Mouse (Mus musculus): ENCODE data around the gene Unc93b1.
"Not testable (repeated sequence)": the region's sequence is repeated elsewhere in the genome, so short reads cannot be mapped to it uniquely, and the experiment has no call there.

Gene Unc93b1

DNA sequence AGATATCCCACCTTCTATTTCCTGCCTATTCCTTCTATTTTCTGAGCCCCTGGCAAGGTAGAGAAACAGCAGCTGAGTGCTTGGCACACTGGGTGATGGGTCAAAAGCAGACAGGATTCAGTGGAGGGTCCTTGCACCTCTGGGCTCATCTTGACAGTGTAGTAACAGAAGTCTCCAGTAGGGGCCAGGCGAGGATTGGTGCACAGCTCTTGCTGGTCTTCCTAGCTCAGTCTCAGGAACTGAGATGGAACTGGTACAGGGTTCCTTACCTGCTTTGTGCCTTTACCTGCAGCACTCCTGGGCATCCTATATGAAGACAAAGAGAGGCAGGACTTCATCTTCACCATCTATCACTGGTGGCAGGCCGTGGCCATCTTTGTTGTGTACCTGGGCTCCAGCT, 11.7 kb downstream of the Unc93b1 start:
- peak; percentile 84 for DNase-seq (ENCODE audit: low spot score)

DNA sequence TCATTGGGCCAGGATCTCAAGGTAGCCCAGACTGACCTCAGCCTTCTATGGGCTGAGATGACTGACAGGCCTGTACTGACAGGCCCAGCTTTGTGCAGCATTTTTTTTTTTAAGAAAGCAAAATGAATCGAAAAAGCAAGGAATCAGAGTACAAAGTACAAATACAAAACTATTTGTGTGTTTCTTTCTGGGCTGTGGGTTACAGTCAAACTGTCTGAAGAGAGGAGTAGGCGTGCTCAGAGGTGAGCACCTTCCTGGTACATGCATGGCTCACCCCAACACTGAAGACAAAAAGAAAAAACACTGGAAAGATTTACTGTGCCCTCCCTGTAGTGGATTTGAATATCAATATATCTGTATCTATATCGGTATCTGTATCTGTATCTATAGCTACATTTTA, 12.8 kb downstream of the Unc93b1 start:
- no peak for DNase-seq (ENCODE audit: low spot score)

DNA sequence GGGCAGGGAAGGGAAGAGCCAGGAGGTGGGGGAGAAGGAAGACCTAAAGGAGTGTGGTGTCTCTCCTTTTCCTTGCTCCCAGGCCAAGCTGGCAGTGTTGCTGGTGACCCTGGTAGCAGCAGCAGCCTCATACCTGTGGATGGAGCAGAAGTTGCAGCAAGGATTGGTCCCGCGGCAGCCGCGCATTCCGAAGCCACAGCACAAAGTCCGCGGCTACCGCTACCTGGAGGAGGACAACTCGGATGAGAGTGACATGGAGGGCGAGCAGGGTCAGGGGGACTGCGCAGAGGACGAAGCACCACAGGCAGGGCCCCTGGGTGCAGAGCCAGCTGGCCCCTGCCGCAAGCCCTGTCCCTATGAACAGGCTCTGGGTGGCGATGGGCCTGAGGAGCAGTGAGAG, 13.6 kb downstream of the Unc93b1 start:
- DNase-seq (ENCODE audit: low spot score) = no peak

DNA sequence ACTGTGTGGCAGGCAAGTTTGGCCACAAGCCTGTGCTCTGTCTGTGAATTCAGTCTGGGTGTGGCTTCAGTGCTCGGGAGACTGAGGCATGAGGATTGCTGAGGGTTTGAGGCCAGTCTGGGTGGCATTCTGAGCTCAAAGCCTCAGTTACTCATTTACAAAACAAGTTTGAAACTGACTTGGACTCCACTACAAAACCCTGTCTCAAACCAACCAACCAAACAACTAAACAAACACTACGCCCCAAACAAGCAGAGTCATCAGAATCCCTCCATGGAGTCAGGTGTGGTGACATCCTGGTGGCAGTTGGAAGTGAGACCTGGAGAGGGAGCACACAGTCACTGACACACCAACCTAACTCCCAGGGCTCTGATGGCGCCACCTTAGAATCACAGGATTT, 15.3 kb downstream of the Unc93b1 start:
- no peak for DNase-seq (ENCODE audit: low spot score)

DNA sequence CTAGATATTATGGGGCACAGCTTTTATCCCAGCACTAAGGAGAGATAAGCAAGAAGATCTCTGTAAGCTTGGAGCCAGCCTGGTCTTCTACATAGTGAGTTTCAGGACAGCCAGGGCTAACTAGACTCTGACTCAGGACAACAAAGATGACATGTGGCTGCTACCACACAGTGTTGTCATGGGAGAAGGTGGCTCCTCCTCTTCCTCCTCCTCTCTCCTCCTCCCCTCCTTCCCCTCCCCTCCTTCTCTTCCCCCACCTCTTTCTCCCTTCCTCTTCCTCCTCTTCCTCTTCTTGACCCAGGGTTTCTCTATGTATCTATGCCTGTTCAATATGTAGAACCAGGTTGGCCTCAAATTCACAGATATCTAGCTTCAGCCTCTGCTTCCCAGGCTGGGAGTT, 16.5 kb downstream of the Unc93b1 start:
- DNase-seq (ENCODE audit: low spot score) = no peak

DNA sequence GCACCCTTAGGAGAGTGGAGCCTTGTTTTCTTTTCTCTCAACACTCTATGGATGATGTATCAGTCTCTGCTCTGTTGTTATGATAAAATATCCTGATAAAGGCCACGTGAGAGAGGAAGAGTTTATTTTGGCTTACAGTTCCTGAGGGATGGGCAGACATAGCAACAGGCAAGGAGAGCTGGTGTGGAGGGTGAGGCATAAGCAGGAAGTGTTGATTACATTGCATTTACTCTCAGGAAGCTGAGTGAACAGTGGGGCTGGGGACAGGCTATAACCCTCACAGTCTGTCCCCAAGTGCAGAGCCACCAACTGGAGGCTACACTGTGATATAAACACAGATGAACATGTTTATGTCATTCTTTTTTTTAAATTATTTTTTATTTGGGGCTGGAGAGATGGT, 17.1 kb downstream of the Unc93b1 start:
- no peak for DNase-seq (ENCODE audit: low spot score)

DNA sequence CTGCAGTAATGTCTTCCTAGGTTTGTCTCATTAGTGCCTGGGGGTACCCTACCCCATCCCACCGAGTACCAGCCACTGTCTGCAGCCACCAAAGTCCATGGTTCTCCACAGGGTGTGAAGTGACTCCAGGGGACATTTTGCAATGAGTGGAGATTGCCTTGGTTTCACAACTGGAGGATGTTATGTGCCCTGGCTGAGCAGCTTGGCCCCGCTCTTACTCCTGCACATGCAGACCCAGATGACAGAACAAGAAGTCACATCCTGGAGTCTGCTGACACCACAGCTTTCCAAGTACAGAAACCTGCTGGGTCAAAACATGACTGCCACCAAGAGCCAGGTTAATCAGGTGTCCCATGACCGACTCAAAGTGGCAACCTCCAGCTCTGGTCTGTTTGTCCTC, 20.0 kb downstream of the Unc93b1 start:
- no peak for DNase-seq (ENCODE audit: low spot score)

DNA sequence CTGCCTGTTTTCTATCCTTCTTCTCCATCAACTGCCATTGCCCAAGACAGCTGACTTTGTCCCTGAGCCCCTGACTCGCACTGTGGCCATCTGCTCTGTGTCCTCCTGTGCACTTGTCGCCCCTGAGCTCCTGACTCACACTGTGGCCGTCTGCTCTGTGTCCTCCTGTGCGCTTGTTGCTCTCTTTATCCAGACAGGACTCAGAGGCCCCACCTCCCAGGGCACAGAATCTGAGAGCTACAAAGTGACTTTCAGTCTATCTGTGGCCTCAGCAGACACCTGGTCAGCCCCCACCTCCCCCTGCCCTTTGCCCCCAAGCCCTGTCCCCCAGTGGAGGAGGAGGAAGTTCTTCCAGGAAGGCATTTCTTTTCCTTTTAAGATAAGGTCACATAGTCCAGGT, 20.8 kb downstream of the Unc93b1 start:
- no peak for DNase-seq (ENCODE audit: low spot score)

DNA sequence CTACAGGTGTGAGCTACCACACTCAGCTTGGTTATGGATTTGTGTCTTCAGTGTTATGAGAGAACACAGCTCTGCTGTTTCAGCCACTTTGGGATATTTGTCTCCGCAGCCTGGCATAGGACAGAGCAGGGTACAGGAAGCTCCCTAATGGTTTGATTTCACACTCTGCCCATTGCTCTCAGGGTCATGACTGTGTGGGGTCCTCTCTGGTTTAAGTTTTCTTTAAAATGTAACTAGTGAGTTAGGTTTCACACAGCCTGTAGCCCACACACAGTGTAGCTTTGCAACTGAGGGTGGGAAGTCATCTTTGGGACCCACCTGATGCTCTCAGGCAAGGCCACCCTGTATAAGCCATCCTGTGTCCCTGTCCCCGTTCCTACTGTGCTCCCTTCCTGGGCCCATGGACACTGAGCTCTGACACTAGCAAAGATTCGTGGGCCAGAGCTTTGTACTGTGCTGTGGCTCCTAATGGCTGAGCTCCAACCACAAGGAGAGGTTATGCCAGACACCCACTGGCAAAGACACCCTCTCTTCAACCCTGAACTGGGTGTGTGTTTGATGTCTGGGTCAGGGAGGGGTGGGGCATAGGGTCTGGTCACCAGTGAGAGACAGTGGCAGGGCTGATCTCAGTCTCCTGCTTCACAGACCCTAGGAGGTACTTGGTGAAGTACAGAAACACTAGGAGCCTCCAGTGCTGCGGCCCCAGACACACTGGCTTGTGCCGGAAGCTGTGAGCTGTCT, 22.5 kb downstream of the Unc93b1 start:
- not testable (repeated sequence) for DNase-seq (ENCODE audit: low spot score)

DNA sequence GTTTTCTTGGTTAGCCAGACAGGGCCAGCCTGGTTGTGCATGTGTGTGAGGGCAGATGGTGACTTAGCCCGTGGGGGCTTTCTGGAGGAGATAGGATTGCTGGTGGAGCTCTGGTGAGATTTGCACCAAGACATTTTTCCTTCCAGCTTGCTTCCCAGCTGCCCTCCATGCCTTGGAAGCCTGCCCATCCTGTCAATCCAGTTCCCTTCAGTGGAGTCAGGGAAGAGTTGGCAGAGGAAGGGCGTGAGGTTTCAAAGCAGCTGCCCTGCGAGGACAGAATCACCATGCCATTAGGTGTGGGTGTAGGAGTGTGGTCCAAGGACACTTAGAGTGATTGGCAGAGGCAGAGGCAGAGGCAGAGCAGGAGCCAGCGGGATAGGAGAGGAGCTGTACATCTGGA, 23.5 kb downstream of the Unc93b1 start, which contains the start of gene Aldh3b3:
Aldh3b3 (plus strand) TSS at position 176 of the 400 bp plus-strand sequence.
- no peak for DNase-seq (ENCODE audit: low spot score)

DNA sequence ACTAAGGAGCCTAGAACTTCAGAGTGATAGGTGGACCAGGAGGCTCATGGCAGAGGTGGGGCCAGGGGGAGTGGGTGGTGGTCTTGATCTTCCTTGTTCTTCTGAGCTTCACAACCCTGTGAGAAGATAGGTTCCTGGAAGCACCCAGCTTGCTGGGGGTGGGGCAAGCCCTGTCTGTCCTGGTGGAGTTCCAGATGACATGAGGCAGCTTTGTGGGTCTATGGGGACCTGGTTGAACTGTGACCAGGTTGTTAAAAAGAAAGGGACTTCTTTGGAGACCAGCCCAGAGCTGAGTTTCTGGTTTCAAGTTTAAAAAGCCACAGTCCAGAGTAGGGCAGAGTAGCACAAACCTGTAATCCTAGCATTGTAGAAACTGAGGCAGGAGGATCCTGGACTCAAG, 24.0 kb downstream of the Unc93b1 start:
- DNase-seq (ENCODE audit: low spot score) = no peak

DNA sequence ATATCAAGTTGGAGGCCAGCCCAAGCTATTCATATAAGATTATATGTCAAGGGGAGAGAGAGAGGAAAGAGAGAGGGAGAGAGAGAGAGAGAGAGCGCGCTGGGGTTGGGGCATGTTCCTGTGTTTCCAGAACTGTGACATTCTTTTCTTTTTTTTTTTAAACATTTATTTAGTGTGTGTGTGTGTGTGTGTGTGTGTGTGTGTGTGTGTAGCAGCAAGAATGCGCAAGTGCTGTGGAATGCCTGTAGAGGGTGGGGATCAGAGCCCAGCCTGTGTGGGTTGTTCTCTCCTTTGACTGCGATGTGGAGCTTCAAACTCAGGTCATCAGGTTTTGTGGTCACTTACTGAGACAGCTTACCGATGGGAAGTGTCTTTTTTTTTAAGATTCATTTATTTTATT, 25.2 kb downstream of the Unc93b1 start:
- DNase-seq (ENCODE audit: low spot score) = no peak

DNA sequence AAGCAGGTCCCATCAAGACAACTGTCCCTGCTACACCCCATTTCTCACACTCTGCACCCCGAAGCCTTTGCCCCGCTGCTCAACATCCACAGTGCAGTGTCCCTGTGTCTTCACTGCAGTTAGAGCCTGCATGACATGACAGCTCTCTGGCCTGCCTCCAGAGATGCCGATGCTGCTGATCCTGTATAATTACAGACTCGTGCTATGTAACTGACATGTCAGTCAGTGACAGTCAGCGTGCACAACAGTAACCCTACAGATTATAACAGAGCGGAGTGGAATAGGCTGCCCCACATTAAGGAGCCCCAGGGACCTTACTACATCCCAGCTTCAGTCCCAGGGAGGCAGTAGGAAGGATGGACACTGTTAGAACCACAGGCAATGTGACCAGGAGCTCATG, 26.8 kb downstream of the Unc93b1 start:
- DNase-seq (ENCODE audit: low spot score) = not testable (repeated sequence)

DNA sequence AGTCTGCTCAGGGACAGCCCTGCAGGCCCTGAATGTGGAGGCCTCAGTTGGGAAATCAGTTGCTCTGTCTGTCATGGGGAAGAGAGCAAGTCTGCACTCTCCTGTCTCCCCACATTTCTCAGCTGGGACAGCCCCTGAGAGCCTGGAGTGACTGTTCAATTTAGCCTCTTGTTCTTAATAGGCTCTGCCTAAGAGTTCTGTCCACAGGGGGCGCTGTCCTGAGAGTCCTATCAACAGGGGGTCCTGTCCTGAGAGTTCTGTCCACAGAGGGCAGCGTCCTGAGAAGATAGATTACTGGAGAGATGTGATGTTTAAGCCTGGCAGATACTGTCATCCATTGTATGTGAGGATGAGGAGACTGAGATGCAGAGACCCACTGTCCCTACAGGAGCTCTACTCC, 27.5 kb downstream of the Unc93b1 start:
- peak; percentile 71 for DNase-seq (ENCODE audit: low spot score)

DNA sequence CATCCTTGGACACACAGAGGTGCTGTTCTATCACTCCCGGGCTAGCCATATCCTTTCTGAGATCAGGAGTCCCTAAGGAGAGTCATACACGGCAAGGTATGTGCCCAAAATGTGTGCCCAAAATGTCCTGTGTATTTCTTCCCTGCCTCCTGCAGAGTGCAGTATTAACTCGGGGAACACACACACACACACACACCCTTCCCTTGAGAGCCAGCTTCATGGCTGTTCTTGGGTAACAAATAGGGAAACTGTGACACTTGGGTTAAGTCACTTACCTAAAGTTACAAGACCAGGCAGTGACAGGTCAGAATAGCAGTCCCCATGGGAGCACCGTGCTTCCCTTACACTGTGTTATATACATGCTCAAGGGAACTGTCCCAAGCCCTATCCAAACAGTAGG, 29.0 kb downstream of the Unc93b1 start:
- no peak for DNase-seq (ENCODE audit: low spot score)

DNA sequence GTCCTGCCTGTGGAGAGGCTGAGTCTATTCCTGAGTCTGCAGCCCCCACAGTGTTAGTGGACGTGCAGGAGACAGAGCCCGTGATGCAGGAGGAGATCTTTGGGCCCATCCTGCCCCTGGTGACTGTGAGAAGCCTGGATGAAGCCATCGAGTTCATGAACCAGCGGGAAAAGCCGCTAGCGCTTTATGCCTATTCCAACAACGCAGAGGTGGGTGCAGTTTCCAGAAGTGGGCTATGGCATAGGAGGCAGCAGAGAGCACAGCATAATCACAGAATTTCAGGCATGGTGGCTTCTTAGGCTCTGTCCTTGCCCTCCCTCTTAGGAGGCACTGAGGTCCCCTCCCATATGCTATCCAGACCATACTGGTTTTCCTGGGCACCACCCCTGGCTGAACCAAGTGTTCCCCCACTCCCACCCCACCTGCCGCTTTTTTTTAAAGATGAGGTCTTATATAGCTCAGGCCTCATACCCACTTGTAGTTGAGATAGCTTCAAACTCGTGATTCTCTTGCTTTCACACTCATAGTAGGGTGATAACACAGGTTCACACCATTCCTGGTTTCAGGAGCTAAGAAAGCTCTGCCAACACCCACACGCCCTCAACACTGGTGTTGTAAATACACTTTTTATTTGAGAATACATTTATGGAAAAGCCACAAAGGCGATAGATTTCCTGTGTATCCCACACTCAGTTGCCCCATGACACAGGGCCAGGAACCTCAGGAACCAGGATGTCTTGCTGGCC, 31.5 kb downstream of the Unc93b1 start:
- DNase-seq (ENCODE audit: low spot score) = no peak

DNA sequence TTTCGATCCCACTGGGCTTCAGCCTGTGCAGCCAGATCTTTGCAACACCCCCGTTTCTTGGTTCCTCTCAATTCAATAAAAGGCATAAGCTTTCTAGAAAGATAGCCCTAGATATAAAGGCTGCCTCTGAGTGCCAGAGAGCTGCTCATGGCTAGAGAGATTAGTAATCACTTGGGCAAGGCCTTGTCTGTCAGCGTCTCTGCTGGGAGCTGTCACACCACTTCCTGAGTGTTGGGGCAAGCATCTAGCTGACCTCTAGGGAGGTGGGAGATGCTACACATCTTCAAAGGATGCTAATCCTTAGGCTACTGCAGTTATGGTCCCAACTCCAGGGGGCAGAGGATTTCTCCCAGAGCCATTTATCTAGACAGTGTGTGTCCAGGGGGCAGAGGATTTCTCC, 32.3 kb downstream of the Unc93b1 start:
- DNase-seq (ENCODE audit: low spot score) = no peak

DNA sequence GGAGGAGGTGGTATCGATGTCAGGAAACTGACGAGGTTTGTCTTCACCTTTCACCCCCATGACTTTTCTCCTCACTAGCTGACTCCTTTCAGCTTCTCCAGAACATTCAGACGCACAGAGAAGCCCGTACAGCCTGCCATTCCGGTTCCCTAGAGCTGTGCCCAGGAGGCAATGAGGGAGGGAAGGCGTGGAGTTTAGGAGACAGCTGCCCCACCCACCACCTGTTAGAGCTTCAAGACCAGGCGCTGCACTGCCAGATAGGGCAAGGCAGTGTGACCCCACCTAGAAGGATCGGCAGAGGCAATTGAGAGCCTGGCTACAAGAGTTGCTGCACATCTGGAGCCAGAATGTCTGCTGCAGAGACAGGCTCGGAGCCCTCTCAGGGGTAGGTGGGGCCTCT, 37.2 kb downstream of the Unc93b1 start, which contains the start of gene Aldh3b2:
Aldh3b2 (plus strand) TSS at position 100 of the 400 bp plus-strand sequence.
- DNase-seq (ENCODE audit: low spot score) = peak; percentile 39

DNA sequence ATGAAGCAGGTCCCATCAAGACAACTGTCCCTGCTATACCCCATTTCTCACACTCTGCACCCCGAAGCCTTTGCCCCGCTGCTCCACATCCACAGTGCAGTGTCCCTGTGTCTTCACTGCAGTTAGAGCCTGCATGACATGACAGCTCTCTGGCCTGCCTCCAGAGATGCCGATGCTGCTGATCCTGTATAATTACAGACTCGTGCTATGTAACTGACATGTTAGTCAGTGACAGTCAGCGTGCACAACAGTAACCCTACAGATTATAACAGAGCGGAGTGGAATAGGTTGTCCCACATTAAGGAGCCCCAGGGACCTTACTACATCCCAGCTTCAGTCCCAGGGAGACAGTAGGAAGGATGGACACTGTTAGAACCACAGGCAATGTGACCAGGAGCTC, 39.6 kb downstream of the Unc93b1 start:
- not testable (repeated sequence) for DNase-seq (ENCODE audit: low spot score)

DNA sequence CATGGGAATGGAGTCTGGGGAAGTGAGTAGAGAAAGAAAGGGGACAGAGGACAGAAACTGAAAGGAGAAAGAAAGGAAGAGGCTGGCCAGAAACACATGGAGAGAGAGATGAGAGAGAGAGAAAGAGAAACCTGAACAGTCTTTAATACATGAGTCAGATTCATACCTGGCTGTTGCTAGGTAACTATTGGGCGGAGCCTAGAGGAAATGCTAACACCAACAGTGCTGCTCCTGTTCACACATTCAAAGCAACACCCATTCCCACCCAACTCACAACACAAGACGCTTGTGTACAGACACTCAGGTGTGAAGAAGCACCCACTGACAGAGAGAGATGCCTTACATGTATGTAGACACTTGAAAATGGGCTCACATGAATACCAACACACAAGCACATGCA, 40.9 kb downstream of the Unc93b1 start:
- DNase-seq (ENCODE audit: low spot score) = no peak

DNA sequence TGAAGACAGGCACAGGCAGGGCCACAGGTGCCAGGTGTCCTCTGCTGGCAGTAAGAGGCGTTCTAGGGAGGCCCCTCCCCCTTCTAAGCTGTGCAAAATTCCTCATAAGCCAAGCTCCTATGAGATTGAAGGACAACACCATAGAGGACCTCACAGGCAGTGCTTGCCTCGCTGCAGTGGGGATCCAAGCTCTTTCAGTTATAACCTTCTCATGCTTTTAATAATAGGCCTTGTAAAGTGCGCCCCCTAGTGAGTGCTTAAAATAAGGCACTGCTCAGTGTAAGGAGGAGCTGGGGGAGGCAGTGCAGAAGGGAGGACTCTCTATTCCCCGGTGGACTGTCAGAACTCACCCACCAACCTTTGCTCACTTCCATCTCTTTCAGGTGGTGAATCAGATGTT, 45.3 kb downstream of the Unc93b1 start:
- peak; percentile 84 for DNase-seq (ENCODE audit: low spot score)

DNA sequence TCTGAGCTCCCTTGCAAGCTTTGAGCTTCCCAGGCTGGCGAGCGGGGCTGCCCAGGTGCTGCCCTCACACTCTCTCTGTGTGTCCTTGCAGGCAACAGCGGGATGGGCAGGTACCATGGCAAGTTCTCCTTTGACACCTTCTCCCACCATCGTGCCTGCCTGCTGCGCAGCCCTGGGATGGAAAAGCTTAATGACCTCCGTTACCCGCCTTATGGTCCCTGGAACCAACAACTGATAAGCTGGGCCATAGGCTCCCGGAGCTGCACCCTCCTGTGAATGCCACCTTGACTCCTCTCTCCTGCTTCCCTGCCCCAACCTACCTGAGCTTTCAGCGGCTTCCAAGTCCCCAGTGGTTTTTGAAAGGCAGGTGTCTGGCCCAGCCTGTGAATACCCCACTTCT, 45.9 kb downstream of the Unc93b1 start:
- DNase-seq (ENCODE audit: low spot score) = no peak

DNA sequence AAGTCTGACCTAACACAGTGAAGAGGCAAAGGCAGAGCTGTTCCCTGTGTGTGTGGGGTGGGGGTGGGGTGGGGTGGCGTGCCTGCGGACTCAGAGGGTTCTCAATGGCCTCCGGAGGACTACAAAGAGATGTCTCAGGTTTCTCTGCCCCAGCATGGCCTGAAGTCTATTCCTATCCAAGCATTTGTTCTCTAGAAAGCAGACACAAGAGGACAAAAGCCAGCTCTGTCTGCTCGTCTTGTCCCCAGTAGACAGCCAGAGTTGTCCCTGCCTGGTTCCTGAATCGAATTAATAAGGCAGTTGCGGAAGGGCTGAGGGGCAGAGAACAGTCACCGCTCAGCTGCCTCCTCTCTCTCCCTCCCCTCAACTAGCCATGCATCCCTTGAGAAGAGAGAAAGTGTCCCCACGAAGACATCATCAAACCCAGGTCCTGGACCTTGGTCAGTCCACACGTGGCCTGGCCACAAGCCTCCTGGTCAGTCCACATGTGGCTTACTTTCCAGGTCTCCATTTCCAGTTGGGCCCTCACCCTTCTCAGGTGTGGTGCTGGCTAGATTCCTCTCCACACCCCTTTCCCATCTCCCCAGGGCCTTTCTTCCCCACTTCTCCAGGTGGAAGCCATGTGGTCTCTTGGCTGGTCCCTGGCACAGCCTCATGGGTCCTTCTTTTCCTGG, 48.7 kb downstream of the Unc93b1 start:
- DNase-seq (ENCODE audit: low spot score) = no peak
